Mouse (Mus musculus) layer of hippocampus, postnatal 36 days (tissue): Measurements from ENCODE around the gene Rad17. TPM values are rescaled to one million over a fixed set of nuclear protein-coding genes. Genes with fewer than 3 reads are reported as not detected.

Experiments used
- DNase-seq, 2 experiments: peaks; one replicate each; pipeline ENCODE4 v3.0.0; 2022
- total RNA-seq, 2 experiments: library from RNA; stranded (reverse); gene quantifications; 2 replicates each; pipeline ENCODE4 v1.2.3; 2021

Gene Rad17
- total RNA-seq, 2 experiments from 2014 or later: 14.9 to 17.1 TPM

DNA sequence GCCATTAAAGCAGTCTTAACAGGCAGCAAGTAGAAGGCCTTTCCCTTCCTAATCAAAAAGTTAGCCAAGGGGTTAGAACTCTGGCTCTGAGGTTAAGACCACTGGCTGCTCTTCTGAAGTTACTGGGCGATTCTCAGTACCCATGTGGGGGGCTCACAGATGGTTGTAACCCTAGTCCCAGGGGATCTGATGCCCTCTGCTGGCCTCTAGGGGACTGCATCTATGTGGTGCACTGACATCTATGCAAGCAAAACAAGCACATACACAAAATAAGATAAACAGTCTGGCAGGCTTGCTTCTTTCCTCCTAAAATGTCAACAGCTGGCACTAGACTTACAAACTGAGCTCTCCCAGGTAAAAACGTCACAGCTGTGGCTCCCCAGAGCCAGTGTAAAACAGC, 37.9 kb downstream of the Rad17 start:
- no peak for DNase-seq

GRCm38 (mm10) chr13:100612251-100612650, 38.6 kb downstream of the Rad17 start:
- DNase-seq: no peak

GRCm38 (mm10) chr13:100611266-100611665, 39.6 kb downstream of the Rad17 start:
- no peak for DNase-seq

- no peak for DNase-seq
Observed at GRCm38 (mm10) chr13:100607756-100608155, 43.1 kb downstream of the Rad17 start.

DNA sequence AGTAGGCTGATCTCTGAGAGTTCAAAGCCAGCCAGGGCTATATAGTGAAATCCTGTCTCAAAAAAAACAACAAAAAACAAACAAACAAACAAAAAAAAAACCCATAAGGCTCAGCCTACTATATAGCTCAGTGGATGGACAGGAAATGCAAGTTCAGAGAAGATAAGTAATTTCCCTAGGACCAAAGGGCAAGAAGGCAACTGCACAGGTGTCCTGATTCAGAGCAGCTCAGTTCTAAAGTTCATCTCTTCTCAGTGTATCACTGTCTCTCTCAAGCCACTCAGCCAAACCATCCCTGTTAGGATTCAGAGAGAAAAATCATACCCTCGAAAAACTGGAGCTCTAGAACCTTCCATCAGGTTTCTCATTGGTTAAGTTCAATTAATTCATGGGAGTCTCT, 45.0 kb downstream of the Rad17 start:
- DNase-seq: no peak

GRCm38 (mm10) chr13:100603738-100604095, 47.1 kb downstream of the Rad17 start:
- no peak for DNase-seq

- no peak for DNase-seq
Observed at GRCm38 (mm10) chr13:100603031-100603737, 47.7 kb downstream of the Rad17 start.

DNA sequence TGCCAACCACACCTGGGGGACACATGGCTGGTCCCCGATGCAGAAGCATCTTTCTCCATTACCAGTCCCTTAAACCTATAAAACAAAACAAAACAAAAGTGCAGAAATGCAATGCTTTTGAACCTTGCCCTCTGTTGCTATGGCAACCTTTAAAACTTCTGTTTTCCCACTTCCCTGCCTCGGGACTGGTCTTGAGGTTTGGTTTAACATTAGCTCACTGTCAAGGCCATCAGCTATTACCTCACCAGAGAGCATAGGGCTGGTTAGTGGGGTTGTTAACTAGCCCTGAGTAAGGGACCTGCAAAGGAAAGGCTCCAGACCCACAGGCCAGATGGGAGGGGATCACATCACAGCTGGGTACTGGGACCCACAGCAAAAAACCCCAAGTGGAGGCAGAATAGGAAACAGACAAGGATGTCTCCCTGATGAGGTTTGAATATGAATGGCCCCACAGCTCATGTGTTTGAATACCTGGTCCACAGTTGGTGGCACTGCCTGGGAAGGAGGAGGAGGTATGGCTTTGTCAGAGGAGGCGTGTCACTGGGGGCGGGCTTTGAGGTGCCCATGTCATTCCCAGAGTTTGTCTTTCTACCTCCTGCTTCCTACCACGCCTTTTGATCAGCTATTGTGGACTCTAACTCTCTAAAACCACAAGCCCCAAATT, 48.5 kb downstream of the Rad17 start:
- no peak for DNase-seq

DNA sequence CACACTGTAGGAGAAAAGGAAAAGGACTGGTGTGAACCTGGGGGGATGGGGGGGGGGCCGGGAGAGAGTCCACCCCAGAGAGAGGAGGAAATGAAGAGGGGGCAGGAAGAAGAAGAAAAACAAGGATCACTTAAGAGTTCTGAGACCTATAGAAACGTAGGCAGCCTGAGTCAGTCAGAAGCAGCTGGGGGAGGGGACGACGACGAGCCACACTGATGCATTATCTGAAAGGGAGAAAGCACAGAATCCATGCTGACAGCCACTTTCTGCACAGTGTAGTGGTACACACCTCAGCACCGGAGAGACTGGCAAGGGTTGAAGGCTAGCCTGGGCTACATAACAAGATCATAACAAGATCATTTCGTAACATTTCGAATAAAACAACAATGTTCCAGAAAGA, 49.8 kb downstream of the Rad17 start:
- no peak for DNase-seq

DNA sequence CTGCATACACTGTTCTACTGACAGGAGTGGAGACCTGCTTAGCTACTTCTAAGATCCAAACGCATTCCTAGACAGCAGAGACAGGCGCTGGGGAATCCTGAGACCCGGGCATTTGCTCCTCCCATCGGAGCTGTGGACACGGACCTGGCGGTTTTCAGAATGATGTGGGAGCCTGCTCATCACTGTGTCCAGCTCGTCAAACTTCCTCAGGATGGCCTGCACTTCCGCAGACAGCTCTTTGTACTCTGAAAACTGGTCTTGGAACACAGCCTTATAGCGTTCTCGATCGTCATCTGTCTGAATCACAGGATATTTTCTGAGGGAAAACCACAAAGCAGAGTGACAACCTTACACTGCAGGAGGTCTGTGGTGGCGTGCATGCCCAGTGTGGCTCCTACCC, 50.5 kb downstream of the Rad17 start:
- no peak for DNase-seq

- no peak for DNase-seq
Observed at GRCm38 (mm10) chr13:100597284-100597683, 53.6 kb downstream of the Rad17 start.

- no peak for DNase-seq
Observed at GRCm38 (mm10) chr13:100595552-100595885, 55.3 kb downstream of the Rad17 start.

- DNase-seq: no peak
Observed at GRCm38 (mm10) chr13:100594838-100595551, 55.9 kb downstream of the Rad17 start.

DNA sequence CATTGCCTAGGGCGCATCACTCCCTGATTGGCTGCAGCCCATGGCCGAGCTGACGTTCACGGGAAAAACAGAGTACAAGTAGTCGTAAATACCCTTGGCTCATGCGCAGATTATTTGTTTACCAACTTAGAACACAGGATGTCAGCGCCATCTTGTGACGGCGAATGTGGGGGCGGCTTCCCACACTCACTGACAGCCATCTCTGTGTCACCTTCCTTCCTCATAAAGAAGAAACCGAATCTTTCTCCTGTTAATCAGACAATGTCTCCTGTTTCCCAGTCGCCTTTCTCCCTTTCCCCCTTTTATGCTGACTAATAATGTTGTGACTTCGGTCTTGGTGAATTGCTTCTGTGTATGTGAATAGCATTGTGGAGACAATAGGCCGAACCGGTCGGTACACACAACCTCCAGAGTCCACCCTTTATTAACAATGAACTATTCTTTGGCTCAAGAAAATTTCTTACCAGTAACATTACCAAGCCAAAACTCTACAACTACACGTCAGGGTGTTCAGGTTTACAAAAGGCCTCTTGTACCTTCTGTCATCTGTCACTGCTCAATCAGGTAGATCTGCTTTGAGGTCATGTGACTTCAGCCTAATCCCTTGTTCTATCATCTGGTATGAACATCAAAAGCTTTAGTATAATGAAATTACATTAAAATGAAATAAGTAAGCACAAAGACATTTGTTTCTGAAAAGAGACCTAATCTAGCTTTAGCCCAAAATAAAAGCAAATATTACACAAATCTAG, 56.6 kb downstream of the Rad17 start:
- DNase-seq: peak in 1 of 2 experiments; percentile 33

DNA sequence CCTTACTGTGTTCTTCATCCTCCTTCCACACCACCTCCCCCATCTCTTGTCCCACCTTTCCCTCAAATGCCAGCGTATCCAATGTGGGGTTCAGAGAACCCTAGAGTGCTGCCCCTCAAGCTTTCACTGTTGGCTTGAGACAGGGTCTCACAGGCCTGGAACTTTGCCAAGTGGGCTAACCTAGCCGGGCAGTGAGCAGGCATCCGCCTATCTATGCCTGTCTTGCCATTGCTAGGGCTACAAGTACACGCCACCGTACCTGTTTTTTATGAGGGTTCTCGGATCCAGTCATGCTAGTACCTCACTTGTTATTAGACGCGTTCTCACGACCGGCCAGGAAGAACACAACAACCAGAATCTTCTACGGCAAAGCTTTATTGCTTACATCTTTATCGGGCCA, 62.2 kb downstream of the Rad17 start:
- no peak for DNase-seq

DNA sequence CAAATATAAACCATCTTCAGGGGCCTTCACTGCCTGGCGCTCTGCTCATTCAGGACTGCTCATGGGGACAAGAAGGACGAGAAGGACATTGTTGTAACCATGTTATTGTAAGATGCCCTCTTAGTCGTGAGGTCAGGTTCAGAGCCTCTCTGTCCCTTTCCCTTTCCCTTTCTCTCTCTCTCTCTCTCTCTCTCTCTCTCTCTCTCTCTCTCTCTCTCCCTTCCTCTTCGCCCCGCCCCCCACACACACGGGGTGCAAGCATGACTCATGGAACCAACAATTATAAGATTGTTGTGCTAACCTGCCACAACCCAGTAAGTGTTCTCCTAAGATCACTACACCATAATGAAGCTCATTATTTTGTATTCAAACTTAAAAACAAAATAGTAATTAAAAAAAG, 68.7 kb downstream of the Rad17 start:
- DNase-seq: no peak

DNA sequence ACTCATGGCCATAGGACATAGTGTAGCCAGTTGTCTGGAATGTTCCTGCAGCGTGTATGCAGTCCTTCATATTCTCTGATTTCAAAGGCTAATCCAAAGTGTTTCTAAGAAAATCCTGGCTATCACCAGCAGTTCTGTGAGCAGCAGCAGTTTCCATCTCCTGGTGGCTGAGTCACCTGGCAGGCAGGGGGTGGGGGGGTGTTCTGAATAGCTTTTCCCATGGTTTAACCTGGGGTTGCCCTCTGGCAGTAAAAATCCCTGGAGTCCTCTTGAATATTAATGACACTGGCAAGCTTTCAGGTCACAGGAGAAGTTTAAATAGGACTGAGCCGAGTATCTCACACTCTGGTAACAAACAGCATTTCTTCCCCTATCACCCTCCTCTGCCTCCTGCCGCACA, 69.2 kb downstream of the Rad17 start:
- no peak for DNase-seq

GRCm38 (mm10) chr13:100579951-100580350, 70.9 kb downstream of the Rad17 start:
- DNase-seq: no peak

- DNase-seq: no peak
Observed at GRCm38 (mm10) chr13:100579220-100579619, 71.6 kb downstream of the Rad17 start.

DNA sequence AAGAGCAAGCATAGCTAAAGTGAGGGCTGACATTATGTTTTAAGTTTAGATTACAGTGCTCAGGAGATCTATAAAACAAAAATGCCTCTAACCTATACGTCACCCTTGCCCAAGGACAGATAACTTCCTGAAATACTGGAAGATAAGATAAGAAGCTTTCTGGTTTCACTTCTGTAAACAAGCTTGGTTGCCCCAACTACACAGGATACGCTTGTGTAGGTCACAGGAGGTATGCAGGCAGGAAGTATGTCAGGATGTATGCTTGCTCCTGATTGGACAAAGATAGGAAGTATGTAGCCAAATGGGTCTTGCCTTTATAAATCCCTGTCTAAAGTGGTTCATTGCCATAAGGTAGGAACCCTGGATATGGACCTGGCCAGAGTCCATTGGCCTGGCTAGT, 74.9 kb downstream of the Rad17 start:
- no peak for DNase-seq

- DNase-seq: no peak
Observed at GRCm38 (mm10) chr13:100570713-100571112, 80.1 kb downstream of the Rad17 start.

GRCm38 (mm10) chr13:100568359-100568758, 82.5 kb downstream of the Rad17 start:
- DNase-seq: no peak
